ENCODE assay signal across 33 mouse cellular contexts in the genomic region with DNA sequence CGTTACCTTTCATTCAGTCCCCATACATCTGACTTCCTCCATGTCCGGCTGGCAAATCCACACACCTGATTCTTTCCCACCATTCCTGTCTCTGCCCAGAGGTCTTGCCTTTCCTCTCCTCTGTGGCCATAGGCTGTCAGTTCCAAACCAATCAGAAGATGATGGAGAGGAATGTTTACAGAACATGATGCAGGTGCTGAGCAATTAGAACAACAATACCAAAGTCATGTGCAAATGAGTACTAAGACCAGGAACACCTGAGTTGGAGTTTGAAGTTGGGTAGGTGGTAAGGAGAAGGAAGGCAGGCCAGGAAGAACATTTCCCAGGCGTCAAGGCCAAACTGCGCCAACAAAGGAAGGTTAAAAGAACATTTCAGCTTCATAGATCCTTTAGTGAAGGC. TPM values are rescaled to one million over a fixed set of nuclear protein-coding genes. Genes with fewer than 3 reads are reported as not detected.
"Had no signal": no experiment of that assay in that cellular context is flagged by ENCODE, and none has a peak within 500 bp of the region (broad histone marks: within the 10 kb centered on the region; RNA-seq: fewer than 3 reads in every experiment).

No protein-coding gene starts in this region.

- H3K27me3 ChIP-seq: midbrain, embryonic 13.5 days; midbrain, embryonic 15.5 days had no signal

- H3K9ac ChIP-seq: limb, embryonic 12.5 days; limb, embryonic 13.5 days; limb, embryonic 15.5 days; liver, embryonic 12.5 days; liver, embryonic 13.5 days; liver, embryonic 14.5 days; liver, embryonic 15.5 days; liver, postnatal 0 days; lung, embryonic 14.5 days; lung, embryonic 15.5 days; midbrain, embryonic 12.5 days; midbrain, embryonic 13.5 days; midbrain, embryonic 15.5 days had no signal

- H3K4me1 ChIP-seq: limb, embryonic 13.5 days; limb, embryonic 15.5 days; liver, embryonic 12.5 days; liver, embryonic 13.5 days; liver, embryonic 15.5 days; lung, embryonic 15.5 days had no signal

- H3K4me3 ChIP-seq: limb, embryonic 10.5 days; limb, embryonic 12.5 days; limb, embryonic 13.5 days; limb, embryonic 15.5 days; liver, embryonic 12.5 days; liver, embryonic 13.5 days; liver, embryonic 15.5 days; lung, embryonic 15.5 days; megakaryocyte, embryonic 14.5 days; midbrain, embryonic 10.5 days; midbrain, embryonic 12.5 days; midbrain, embryonic 13.5 days; midbrain, embryonic 15.5 days; myocyte had no signal

- ATAC-seq: liver, embryonic 12.5 days; liver, postnatal 0 days; lung, postnatal 0 days; midbrain, embryonic 13.5 days; midbrain, embryonic 15.5 days; midbrain, embryonic 16.5 days had no signal

- H3K27ac ChIP-seq: limb, embryonic 10.5 days; limb, embryonic 12.5 days; limb, embryonic 13.5 days; limb, embryonic 15.5 days; liver, embryonic 12.5 days; liver, embryonic 13.5 days; liver, embryonic 14.5 days; liver, embryonic 15.5 days; lung, embryonic 15.5 days; macrophage; midbrain, embryonic 10.5 days; midbrain, embryonic 12.5 days; midbrain, embryonic 13.5 days; midbrain, embryonic 15.5 days had no signal

- H3K4me2 ChIP-seq: limb, embryonic 12.5 days; limb, embryonic 13.5 days; limb, embryonic 15.5 days; liver, embryonic 11.5 days; liver, embryonic 12.5 days; liver, embryonic 13.5 days; liver, embryonic 15.5 days; lung, embryonic 14.5 days; lung, embryonic 15.5 days; midbrain, embryonic 11.5 days; midbrain, embryonic 12.5 days; midbrain, embryonic 13.5 days; midbrain, embryonic 15.5 days had no signal

- H3K36me3 ChIP-seq: limb, embryonic 10.5 days; limb, embryonic 12.5 days; limb, embryonic 13.5 days; limb, embryonic 15.5 days; liver, embryonic 12.5 days; liver, embryonic 13.5 days; liver, embryonic 15.5 days; lung, embryonic 15.5 days; midbrain, embryonic 10.5 days; midbrain, embryonic 12.5 days; midbrain, embryonic 13.5 days; midbrain, embryonic 15.5 days had no signal

- H3K9me3 ChIP-seq: limb, embryonic 10.5 days; limb, embryonic 12.5 days; limb, embryonic 13.5 days; limb, embryonic 15.5 days; liver, embryonic 12.5 days; liver, embryonic 13.5 days; liver, embryonic 15.5 days; lung, embryonic 15.5 days; megakaryocyte, embryonic 14.5 days; midbrain, embryonic 10.5 days; midbrain, embryonic 12.5 days; midbrain, embryonic 13.5 days; midbrain, embryonic 15.5 days had no signal

- DNase-seq: left cerebral cortex, postnatal 4 days; liver; liver, embryonic 13.5 days; liver, postnatal 0 days; lung, adult 18-20 months; lung, adult 2 months; lung, embryonic 14.5 days; lung, postnatal 10 days; lung, postnatal 14 days; lung, postnatal 36 days; midbrain, embryonic 14.5 days had no signal

RNA-seq across cellular contexts. Expression of gene Gm1043, which starts 5.7 kb away (rescaled TPM):
- polyA plus RNA-seq: limb, embryonic 10.5 days; limb, embryonic 11.5 days; limb, embryonic 12.5 days; liver, embryonic 11.5 days; liver, embryonic 12.5 days; liver, embryonic 13.5 days; liver, embryonic 14.5 days; liver, embryonic 15.5 days; liver, embryonic 16.5 days; liver, postnatal 0 days; lung, embryonic 14.5 days; lung, embryonic 15.5 days; lung, embryonic 16.5 days; lung, postnatal 0 days; macrophage; myocyte had no signal
